Mouse (Mus musculus): ENCODE data around the gene Mast4.

- TF ChIP-seq CTCF (IDR thresholded peaks at IDR 0.05 in 2 of 3, conservative IDR thresholded peaks at IDR 0.05 in 1 of 3; ENCODE audit: control insufficient read depth in 1 of 3, insufficient read depth in 1 of 3, low read depth in 2 of 3, low read length in 3 of 3, poor library complexity in 1 of 3, severe bottlenecking in 1 of 3) (no peak), CHD2 (IDR thresholded peaks at IDR 0.05; ENCODE audit: low read length) (no peak), MAX (IDR thresholded peaks at IDR 0.05; ENCODE audit: low read length) (no peak), JUND (IDR thresholded peaks at IDR 0.05; ENCODE audit: low read depth, low read length) (no peak), GATA1 (IDR thresholded peaks at IDR 0.05; ENCODE audit: low read depth, low read length) (no peak), POLR2A (IDR thresholded peaks at IDR 0.05; ENCODE audit: control insufficient read depth in 1 of 2, insufficient read depth in 1 of 2, low read depth in 1 of 2, low read length in 2 of 2, poor library complexity in 1 of 2) (no peak), POLR2AphosphoS2 (IDR thresholded peaks at IDR 0.05; ENCODE audit: low read length) (no peak), MYB (IDR thresholded peaks at IDR 0.05; ENCODE audit: low read depth, low read length) (no peak), BHLHE40 (IDR thresholded peaks at IDR 0.05; ENCODE audit: borderline replicate concordance, low read depth, low read length) (no peak)
These were observed 481.4 kb downstream of the Mast4 start for GRCm38 (mm10) chr13:102852865-102853264.

Measured in MEL (cell line).